Mouse (Mus musculus) G1E (cell line): ENCODE data around the gene Irf2.

Source experiments
- CTCF ChIP-seq: IDR thresholded peaks from 2 replicates; pipeline ENCODE4 v1.5.1; 2012; ENCODE audit warnings: low read depth, low read length, inconsistent platforms, mixed read lengths
- GATA1 ChIP-seq: IDR thresholded peaks from 2 replicates; pipeline ENCODE4 v1.6.1; 2012; ENCODE audit warnings: borderline replicate concordance, low read length, inconsistent platforms, mixed read lengths
- POLR2AphosphoS5 ChIP-seq: IDR thresholded peaks from 2 replicates; pipeline ENCODE4 v1.6.1; 2012; ENCODE audit warnings: low read depth, low read length, inconsistent platforms; ENCODE audit not compliant: insufficient replicate concordance
- TAL1 ChIP-seq: conservative IDR thresholded peaks from 2 replicates; pipeline ENCODE4 v1.6.1; 2012; ENCODE audit warnings: low read depth, low read length, inconsistent platforms, mixed read lengths

GRCm38 (mm10) chr8:46759562-46759961 lies 20.0 kb downstream of the Irf2 start:
- TF ChIP-seq CTCF: no peak
- no peak for TF ChIP-seq GATA1
- no peak for TF ChIP-seq TAL1
- no peak for TF ChIP-seq POLR2AphosphoS5
